Mouse (Mus musculus) gastrocnemius, postnatal 4 days (tissue): ENCODE measurements around the gene Ubxn2a. TPM values are rescaled to one million over a fixed set of nuclear protein-coding genes. Genes with fewer than 3 reads are reported as not detected.

Source experiments
- DNase-seq, 2 experiments: peaks; one replicate each; pipeline ENCODE4 v3.0.0; 2021 to 2022; ENCODE audit warnings: low spot score in 2 of 2, mixed read lengths in 2 of 2
- total RNA-seq, 2 experiments: library from RNA; stranded (reverse); gene quantifications; 2 replicates each; pipeline ENCODE4 v1.2.3; 2021

Ubxn2a gene
- total RNA-seq, 2 experiments from 2014 or later = 31.9 to 36.7 TPM

DNA sequence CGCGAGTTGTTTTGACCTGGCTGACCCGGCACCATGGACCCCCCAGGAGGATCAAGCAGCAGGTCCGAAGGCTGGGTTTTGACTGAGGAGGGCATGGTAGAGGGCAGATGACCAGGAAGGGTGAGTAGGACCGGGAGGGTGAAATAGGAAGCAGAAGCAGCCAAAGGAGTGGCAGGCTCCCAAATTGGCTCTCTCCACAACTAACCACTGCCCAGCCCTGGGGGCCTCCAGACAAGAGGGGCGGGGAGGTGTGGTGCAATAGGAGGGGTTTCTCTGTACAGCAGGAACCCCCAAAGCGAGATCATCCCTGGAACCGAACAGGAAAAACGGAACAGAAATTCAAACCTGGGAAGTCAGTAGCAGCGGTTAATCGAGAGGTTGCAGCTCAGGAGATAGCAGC, 66.8 kb downstream of the Ubxn2a start:
- DNase-seq = no peak

DNA sequence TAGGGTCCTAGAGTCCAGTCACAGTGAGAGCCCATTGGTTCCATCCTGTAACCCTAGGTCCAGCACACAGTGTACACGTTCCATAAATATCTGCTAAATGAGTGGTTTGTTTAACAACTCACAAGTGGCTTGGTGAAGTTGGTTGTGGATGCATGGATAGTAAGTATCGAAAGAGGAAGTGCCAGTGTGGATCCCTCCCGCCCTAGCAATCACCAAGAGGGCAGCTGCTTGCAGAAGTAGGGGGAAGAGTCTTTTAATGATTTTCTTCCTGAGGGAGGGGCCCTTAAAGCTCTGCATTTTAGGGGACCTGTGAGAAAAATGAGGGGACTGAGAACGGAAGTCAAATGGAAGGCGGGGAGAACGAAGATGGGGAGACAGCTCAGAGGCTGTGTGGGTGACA, 67.5 kb downstream of the Ubxn2a start:
- DNase-seq = no peak

DNA sequence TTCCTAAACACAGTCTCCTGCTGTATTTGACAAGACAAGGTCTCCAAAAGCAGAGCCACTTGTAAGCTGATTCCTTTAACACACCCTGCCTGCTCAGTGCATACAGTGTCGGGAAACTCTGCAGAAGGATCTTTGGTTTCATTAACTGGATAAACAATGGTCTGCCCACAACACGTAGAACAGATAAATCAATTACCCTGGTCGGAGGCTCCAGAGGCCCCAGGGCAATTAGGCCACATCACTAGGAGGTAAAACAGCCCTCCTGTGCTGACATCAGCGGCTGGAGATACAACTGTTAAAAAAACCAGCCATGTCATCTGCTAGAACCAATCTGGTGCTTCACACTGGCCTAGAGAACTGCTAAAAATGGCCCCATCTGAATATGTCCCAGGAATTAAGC, 70.5 kb downstream of the Ubxn2a start:
- DNase-seq = no peak

Other genes with a start within 250 kb of the Ubxn2a start
- under 1 TPM; 0.23 to 0.49 TPM for gene Fam228a, start 169.3 kb downstream of the Ubxn2a start, total RNA-seq
- 1 to 10 TPM; 1.9 to 2.5 TPM for gene Pfn4, start 138.7 kb downstream of the Ubxn2a start, total RNA-seq
- 1 to 10 TPM; 6.9 to 10.0 TPM for gene Fam228b, start 138.4 kb downstream of the Ubxn2a start, total RNA-seq
- 10 to 100 TPM; 73.9 to 80.8 TPM for gene Sf3b6, start 90.2 kb downstream of the Ubxn2a start, total RNA-seq
- gene Fkbp1b, start 66.1 kb downstream of the Ubxn2a start, total RNA-seq = 1 to 10 TPM; 5.1 to 6.1 TPM
- gene Wdcp, start 64.4 kb downstream of the Ubxn2a start, total RNA-seq = 10 to 100 TPM; 10.5 to 10.7 TPM
- 1 to 10 TPM in 1 of 2 experiments, under 1 TPM in 1; 0.65 to 1.3 TPM for gene Mfsd2b, start 33.3 kb downstream of the Ubxn2a start, total RNA-seq
- 10 to 100 TPM; 30.4 to 35.2 TPM for gene Atad2b, start 9.6 kb upstream of the Ubxn2a start, total RNA-seq